Mouse (Mus musculus): ENCODE data around the gene Rai2. TPM values are rescaled to one million over a fixed set of nuclear protein-coding genes. Genes with fewer than 3 reads are reported as not detected.

Rai2 gene
- total RNA-seq, 2 experiments from 2014 or later, result 10.8 to 15.3 TPM

DNA sequence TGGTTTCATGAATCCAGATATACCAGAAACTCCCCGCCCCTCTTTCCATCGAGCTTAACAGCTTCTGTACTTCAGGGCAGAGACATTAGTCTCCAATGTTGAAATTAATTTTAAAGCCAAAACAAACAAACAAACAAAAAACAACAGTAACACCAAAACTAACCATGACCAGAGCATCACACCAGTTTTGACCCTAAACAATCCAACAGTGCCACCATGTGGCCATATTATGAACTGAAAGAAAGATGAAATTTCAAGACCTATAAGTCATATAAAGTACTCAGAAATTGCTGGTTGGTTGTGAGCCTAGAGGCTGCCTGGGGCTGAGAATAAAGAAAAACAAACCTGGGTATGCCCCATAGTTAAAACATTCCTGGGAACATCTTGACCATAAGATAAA lies 109.3 kb downstream of the Rai2 start:
- peak in 1 of 2 experiments; percentile 27 for DNase-seq (ENCODE audit: low spot score in 2 of 2)

Data from layer of hippocampus, adult 18-20 months (tissue).